Mouse (Mus musculus) splenic B cell, adult 2 months (primary cell): Measurements from ENCODE around the gene Zbtb12.
"Not testable (repeated sequence)": the region's sequence is repeated elsewhere in the genome, so short reads cannot be mapped to it uniquely, and the experiment has no call there.

ENCODE experiments used
- DNase-seq: peaks from one replicate; pipeline ENCODE4 v3.0.0-alpha.2; 2011; ENCODE audit warnings: low read depth, low spot score
- H3K27me3 ChIP-seq: 2 replicates; pipeline ENCODE4 v1.6.1; 2012; ENCODE audit warnings: mild to moderate bottlenecking, low read length, moderate library complexity, mixed read lengths; ENCODE audit not compliant: control insufficient read depth, poor library complexity, insufficient read depth, severe bottlenecking
- H3K36me3 ChIP-seq: 2 replicates; pipeline ENCODE4 v1.6.1; 2012; ENCODE audit warnings: mild to moderate bottlenecking, low read length, moderate library complexity, mixed read lengths; ENCODE audit not compliant: control insufficient read depth, poor library complexity, insufficient read depth, severe bottlenecking

The Zbtb12 gene

GRCm38 (mm10) chr17:34879336-34879879 lies at the start of gene Zbtb12:
TSS of gene Zbtb12 (plus strand) at chr17:34879483.
- peak; percentile 30 for DNase-seq
- Histone ChIP-seq H3K36me3 (no peaks in the 10 kb centered on the region), H3K27me3 (no peaks in the 10 kb centered on the region)

GRCm38 (mm10) chr17:34830776-34831175 lies 48.5 kb upstream of the Zbtb12 start:
- H3K27me3 ChIP-seq, DNase-seq: not testable (repeated sequence)
- peaks cover 36% of the 10 kb centered on the region for H3K36me3 ChIP-seq

GRCm38 (mm10) chr17:34836155-34836855 lies 43.0 kb upstream of the Zbtb12 start:
- Histone ChIP-seq H3K36me3 (peaks cover 8% of the 10 kb centered on the region), H3K27me3 (no peaks in the 10 kb centered on the region)
- DNase-seq = no peak

DNA sequence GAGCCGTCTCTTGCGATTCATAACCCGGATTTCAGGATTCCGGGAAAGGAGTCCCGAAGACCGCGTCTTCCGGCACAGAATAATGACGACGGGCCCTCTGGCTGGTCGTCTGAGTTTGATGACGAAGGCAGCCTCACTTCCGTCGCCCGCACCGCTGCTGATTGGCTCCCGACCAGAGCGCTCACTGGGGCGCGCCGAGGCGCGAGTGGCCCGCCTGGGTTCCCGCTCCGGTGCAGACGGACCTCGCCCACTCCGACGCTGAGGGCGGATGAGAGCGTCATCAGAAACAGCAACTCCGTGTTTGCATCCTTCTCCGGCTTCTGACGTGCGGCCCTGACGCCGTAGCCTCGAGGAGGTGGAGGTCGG lies 42.4 kb upstream of the Zbtb12 start, which contains the start of the genes Stk19 and Dxo:
Gene Stk19, minus strand, starts transcription at position 90 of the 366 bp plus-strand sequence.
Gene Dxo, plus strand, starts transcription at position 164 of the 366 bp plus-strand sequence.
- peaks cover 4% of the 10 kb centered on the region for H3K36me3 ChIP-seq
- peak; percentile 97 for DNase-seq
- H3K27me3 ChIP-seq = no peaks in the 10 kb centered on the region

GRCm38 (mm10) chr17:34837464-34838324 lies 41.6 kb upstream of the Zbtb12 start:
- no peak for DNase-seq
- Histone ChIP-seq H3K36me3 (no peaks in the 10 kb centered on the region), H3K27me3 (no peaks in the 10 kb centered on the region)

DNA sequence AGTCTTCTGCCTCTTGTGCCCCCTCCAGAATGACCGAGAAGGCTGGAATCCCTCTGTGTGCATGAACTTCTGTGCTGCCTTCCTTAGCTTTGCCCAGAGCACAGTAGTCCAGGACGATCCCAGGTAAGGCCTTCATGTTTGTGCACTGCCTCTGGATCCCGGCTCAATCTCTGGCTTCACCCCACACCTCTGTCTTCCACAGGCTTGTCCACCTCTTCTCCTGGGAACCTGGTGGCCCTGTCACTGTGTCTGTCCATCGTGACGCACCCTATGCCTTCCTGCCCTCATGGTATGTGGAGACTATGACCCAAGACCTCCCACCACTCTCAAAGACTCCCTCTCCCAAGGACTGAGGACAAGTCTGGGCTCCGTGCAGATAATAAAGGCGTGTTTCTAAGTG lies 40.5 kb upstream of the Zbtb12 start:
- DNase-seq = no peak
- H3K36me3 ChIP-seq = no peaks in the 10 kb centered on the region
- no peaks in the 10 kb centered on the region for H3K27me3 ChIP-seq

- Histone ChIP-seq H3K36me3 (no peaks in the 10 kb centered on the region; the same call in 1 of the 2 replicates), H3K27me3 (no peaks in the 10 kb centered on the region)
- no peak for DNase-seq
Observed at GRCm38 (mm10) chr17:34840736-34841307, 38.5 kb upstream of the Zbtb12 start.

DNA sequence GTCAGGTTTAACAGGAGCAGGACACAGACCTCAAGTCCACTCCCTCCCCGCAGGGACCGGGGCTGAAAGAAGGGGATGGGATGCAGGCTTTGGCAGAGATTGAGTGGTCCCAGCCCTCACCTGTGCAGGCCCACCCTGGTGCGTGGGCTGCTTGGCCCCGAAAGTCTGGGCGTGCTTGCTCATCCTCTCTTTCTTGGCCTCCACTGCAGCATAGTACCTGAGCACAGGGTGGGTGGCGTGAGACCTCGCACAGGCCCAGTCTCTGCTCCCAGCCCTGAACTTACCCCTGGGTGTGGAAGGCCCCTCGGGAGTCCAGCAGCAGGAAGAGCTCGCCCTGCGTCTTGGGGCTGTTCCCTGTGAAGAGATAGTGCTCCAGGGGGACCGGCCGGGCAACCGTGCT lies 34.4 kb upstream of the Zbtb12 start:
- peaks cover 4% of the 10 kb centered on the region; the same call in 1 of the 2 replicates for H3K36me3 ChIP-seq
- H3K27me3 ChIP-seq = no peaks in the 10 kb centered on the region
- DNase-seq = no peak

DNA sequence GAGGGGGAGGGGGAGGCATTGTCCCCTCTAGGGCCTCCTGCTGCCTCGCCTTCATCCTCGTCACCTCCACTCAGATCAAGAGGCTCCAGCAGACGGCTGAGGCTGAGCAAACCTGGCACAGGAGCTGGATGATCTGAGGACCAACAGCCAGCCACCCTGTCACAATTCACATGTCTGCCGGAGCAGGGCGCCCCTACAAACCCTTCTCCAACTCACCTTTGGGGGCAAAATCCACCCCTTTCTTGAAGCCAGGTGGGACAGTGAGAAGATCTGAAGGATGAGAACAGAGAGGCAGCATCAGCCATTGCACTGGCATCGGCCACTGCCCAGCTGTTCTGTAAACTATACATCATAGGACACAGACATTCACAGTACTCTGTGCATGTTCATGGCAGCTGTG lies 32.1 kb upstream of the Zbtb12 start:
- peaks cover 4% of the 10 kb centered on the region; the same call in 1 of the 2 replicates for H3K36me3 ChIP-seq

GRCm38 (mm10) chr17:34847615-34848014 lies 31.7 kb upstream of the Zbtb12 start:
- no peak for DNase-seq
- no peaks in the 10 kb centered on the region for H3K27me3 ChIP-seq
- peaks cover 4% of the 10 kb centered on the region; the same call in 1 of the 2 replicates for H3K36me3 ChIP-seq

More for the DNA sequence above, 32.1 kb upstream of the Zbtb12 start:
- no peak for DNase-seq
- H3K27me3 ChIP-seq = no peaks in the 10 kb centered on the region

- Histone ChIP-seq H3K36me3 (peaks cover 4% of the 10 kb centered on the region), H3K27me3 (no peaks in the 10 kb centered on the region)
- DNase-seq = peak; percentile 98
Observed at GRCm38 (mm10) chr17:34849722-34850516, 29.4 kb upstream of the Zbtb12 start, which contains the start of the genes Skiv2l and Nelfe. TSS of gene Skiv2l (minus strand) at chr17:34850210. TSS of gene Nelfe (plus strand) at chr17:34850391.

DNA sequence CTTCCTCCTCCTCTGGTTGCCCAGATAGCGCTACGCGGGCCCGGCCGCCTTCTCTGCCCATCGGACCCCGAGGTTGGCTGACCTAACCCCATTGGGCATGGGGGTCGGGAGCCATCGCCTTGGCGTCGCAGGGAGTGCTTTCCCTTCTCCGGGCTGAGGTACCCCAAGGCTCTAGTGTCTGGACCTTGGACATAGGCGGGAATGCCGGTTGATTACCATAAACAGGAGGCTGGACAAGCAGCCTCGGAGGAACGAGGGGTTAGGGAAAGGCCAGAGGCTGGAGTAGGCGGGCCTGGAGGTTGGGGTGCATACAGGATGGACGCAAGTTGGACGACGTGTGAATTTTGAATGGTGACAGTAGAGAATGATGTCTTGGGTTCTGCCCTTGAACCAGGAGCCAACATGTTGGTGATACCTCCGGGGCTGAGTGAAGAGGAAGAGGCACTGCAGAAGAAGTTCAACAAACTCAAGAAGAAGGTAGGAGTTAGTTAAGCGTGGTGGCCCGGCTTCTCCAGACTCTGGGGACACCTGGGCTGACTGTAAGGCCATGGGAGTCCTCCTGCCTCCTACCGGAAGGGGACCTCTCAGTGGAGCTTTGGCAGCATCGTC lies 28.7 kb upstream of the Zbtb12 start:
- no peak for DNase-seq
- no peaks in the 10 kb centered on the region for H3K27me3 ChIP-seq
- peaks cover 4% of the 10 kb centered on the region for H3K36me3 ChIP-seq

DNA sequence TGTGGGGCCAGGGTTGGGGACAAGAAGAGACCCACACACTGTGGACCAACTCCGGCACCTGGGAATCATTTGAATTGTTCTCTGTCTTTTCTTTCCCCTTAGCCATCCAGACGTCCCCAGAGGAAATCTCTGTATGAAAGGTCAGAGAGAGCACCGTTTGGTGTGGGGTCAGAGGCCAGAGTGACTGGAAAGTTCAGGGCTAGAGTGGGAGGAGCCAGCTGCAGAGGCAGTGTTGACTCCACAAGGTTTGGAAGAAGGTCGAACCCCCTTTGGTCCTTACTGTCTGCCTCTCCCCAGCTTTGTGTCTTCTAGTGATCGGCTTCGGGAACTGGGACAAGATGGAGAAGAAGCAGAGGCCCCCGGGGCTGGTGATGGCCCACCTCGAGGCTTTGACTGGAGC lies 25.8 kb upstream of the Zbtb12 start:
- Histone ChIP-seq H3K36me3 (no peaks in the 10 kb centered on the region; the same call in 1 of the 2 replicates), H3K27me3 (no peaks in the 10 kb centered on the region)
- no peak for DNase-seq
